Mouse (Mus musculus) CH12.LX (cell line): ENCODE measurements at regions not wholly inside any gene's neighbourhood (a gene's known extent, or its start where the extent isn't known, plus 50 kb on each side); places are given as distances from the start of the nearest gene placed in this dataset.

Source experiments
- CTCF ChIP-seq, 2 experiments: IDR thresholded peaks in 1 of 2; conservative IDR thresholded peaks in 1 of 2; 2 replicates each; pipeline ENCODE4 v1.5.1; 2011 to 2012; ENCODE audit warnings: low read depth in 2 of 2, low read length in 2 of 2, improper control_type of control experiment in 1 of 2, inconsistent platforms in 1 of 2, mild to moderate bottlenecking in 1 of 2, moderate library complexity in 1 of 2
- EP300 ChIP-seq: IDR thresholded peaks from 2 replicates; pipeline ENCODE4 v1.6.1; 2011; ENCODE audit warnings: low read length, improper control_type of control experiment
- ETS1 ChIP-seq: conservative IDR thresholded peaks from 2 replicates; pipeline ENCODE4 v1.6.1; 2012; ENCODE audit warnings: low read depth, mild to moderate bottlenecking, inconsistent platforms, low read length, improper control_type of control experiment, moderate library complexity
- GABPA ChIP-seq: IDR thresholded peaks from 2 replicates; pipeline ENCODE4 v1.6.1; 2012; ENCODE audit warnings: low read depth, low read length, improper control_type of control experiment, inconsistent platforms; ENCODE audit not compliant: insufficient replicate concordance
- JUN ChIP-seq: IDR thresholded peaks from 2 replicates; pipeline ENCODE4 v1.6.1; 2011; ENCODE audit warnings: low read depth, mild to moderate bottlenecking, low read length, improper control_type of control experiment, moderate library complexity; ENCODE audit not compliant: insufficient read depth
- MAFK ChIP-seq: IDR thresholded peaks from 2 replicates; pipeline ENCODE4 v1.6.1; 2011; ENCODE audit warnings: low read length, improper control_type of control experiment; ENCODE audit not compliant: insufficient replicate concordance
- MAZ ChIP-seq: IDR thresholded peaks from 2 replicates; pipeline ENCODE4 v1.6.1; 2012; ENCODE audit warnings: low read depth, mild to moderate bottlenecking, inconsistent platforms, low read length, improper control_type of control experiment, moderate library complexity
- POLR2A ChIP-seq: IDR thresholded peaks from 2 replicates; pipeline ENCODE4 v1.6.1; 2011; ENCODE audit warnings: low read depth, mild to moderate bottlenecking, improper control_type of control experiment, low read length
- RAD21 ChIP-seq: IDR thresholded peaks from 2 replicates; pipeline ENCODE4 v1.6.1; 2011; ENCODE audit warnings: low read depth, mild to moderate bottlenecking, low read length, improper control_type of control experiment, moderate library complexity
- SIN3A ChIP-seq: IDR thresholded peaks from 2 replicates; pipeline ENCODE4 v1.6.1; 2012; ENCODE audit warnings: low read length, improper control_type of control experiment, inconsistent platforms
- USF1 ChIP-seq: IDR thresholded peaks from 2 replicates; pipeline ENCODE4 v1.6.1; 2014; ENCODE audit warnings: low read depth, mild to moderate bottlenecking, inconsistent platforms, low read length, improper control_type of control experiment

DNA sequence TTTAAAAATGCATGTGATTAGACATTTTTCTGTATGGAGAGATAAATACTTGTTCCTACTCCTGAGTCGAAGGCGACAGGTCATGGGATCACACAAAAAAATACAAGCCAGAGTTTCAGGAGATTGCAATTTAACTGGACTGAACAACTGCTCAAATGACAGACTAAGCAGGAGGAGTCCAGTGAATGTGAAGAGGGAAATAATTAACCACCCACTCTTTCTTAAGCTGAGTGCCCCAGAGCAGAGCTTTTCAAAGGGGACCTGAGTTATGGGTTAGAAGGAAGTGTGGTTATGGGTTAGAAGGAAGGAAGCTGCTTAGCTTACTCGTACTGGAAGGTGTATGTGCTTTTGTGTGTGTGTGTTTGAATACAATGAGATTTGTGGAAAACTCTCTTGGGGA is 307.1 kb upstream of the Pfkp start:
- TF ChIP-seq POLR2A: no peak
- no peak for TF ChIP-seq JUN
- no peak for TF ChIP-seq CTCF (conservative IDR thresholded peaks at IDR 0.05 in 1 of 2, IDR thresholded peaks at IDR 0.05 in 1 of 2; ENCODE audit: low read depth in 2 of 2, low read length in 2 of 2)
- no peak for TF ChIP-seq SIN3A
- no peak for TF ChIP-seq USF1
- no peak for TF ChIP-seq RAD21
- TF ChIP-seq EP300: no peak
- no peak for TF ChIP-seq MAFK
- TF ChIP-seq MAZ: no peak
- no peak for TF ChIP-seq ETS1
- no peak for TF ChIP-seq GABPA
